Mouse (Mus musculus) E14TG2a.4 (cell line): ENCODE data around the gene Pik3r2.
A peak's percentile ranks its signal among the peaks of the same experiment; 100 is the strongest.

Source experiments
- H3K27me3 ChIP-seq: 2 replicates; pipeline ENCODE4 v1.6.1; 2014; ENCODE audit warnings: low read length, control low read depth; ENCODE audit not compliant: insufficient read depth
- H3K36me3 ChIP-seq: 2 replicates; pipeline ENCODE4 v1.6.1; 2014; ENCODE audit warnings: low read length, control low read depth; ENCODE audit not compliant: insufficient read depth
- H3K4me1 ChIP-seq: replicated peaks from 2 replicates; pipeline ENCODE4 v1.6.1; 2014; ENCODE audit warnings: low read depth, low read length, control low read depth
- H3K4me3 ChIP-seq: replicated peaks from 2 replicates; pipeline ENCODE4 v1.5.1; 2014; ENCODE audit warnings: mild to moderate bottlenecking, low read length
- H3K9me3 ChIP-seq: 2 replicates; pipeline ENCODE4 v1.6.1; 2014; ENCODE audit warnings: low read length, control low read depth
- CTCF ChIP-seq: conservative IDR thresholded peaks from 2 replicates; pipeline ENCODE4 v1.5.1; 2014; ENCODE audit warnings: low read length
- NANOG ChIP-seq: IDR thresholded peaks from 2 replicates; pipeline ENCODE4 v1.6.1; 2014; ENCODE audit warnings: borderline replicate concordance, low read length, mixed read lengths
- POU5F1 ChIP-seq: IDR thresholded peaks from 2 replicates; pipeline ENCODE4 v1.6.1; 2014; ENCODE audit warnings: low read length, borderline replicate concordance

The Pik3r2 gene

DNA sequence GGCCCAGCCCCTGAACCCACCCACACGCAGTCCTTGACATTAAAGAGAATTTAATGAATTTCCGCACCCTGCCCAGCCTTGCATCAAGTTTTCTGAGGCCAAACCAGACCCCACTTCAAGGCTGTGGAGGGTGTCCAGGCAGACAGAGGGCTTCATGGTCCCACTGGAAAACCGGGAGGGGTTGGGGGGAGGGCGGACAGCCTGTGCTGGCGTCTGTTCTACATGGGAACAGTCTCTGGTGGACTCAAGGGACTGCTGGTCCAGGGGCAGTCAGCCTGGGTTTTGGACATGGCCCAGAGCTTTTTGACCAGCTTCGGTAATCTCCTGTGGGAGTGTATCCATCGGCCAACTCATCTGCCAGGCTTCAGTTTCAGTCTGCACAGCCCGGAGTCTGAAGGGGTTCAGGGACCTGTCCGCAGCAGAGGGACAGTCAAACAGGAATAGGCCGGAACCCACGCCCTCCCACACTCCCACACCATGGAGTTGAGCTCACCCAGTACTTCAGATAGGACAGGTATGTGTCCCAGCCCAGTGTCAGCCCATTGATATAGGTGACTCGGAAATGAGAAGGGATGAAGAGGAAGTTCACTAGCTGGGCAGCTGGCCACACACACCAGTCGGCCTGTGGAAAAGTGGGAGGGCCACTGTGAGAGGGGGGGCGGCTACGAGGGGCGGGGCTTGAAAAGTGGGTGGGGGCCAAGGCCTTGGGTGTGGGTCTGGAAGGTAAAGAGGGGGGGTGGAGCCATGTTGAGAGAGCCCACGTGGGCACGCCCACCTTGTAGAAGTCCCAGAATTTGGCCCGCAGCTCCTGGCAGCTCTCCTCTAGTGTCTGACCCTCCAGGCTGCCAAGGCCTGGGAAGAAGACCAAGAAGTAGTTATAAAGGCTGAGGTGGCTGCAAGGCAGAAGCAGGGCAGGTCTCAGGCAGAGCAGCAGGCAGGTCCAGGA, 17.6 kb downstream of the Pik3r2 start:
- peak overlapping the region; percentile 96; the same call in 1 of the 2 replicates for H3K4me3 ChIP-seq
- H3K4me1 ChIP-seq: peaks cover 77% of the 10 kb centered on the region
- H3K36me3 ChIP-seq: peaks cover 54% of the 10 kb centered on the region
- no peaks in the 10 kb centered on the region for H3K9me3 ChIP-seq
- H3K27me3 ChIP-seq: 0 out of 2 replicates have a peak, but pooled peaks cover 4% of the 10 kb centered on the region
- TF ChIP-seq CTCF (no peak), NANOG (no peak)

DNA sequence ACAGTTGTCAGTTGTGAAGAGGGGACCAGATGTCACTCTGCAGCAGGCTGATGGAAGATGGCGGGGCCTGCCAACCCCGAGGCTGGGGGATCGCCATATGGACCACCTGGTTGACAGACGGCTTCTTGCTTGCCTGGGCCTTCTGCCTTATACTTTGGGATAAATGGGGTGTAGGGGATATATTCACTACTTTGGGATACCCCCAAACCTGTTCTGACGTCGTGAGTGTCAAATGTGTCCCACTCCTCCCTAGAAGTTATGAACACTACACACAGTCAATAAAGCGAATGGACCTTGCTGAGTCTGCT, 18.3 kb downstream of the Pik3r2 start:
- Histone ChIP-seq H3K27me3 (0 out of 2 replicates have a peak, but pooled peaks cover 4% of the 10 kb centered on the region), H3K36me3 (peaks cover 49% of the 10 kb centered on the region), H3K4me1 (peaks cover 79% of the 10 kb centered on the region), H3K4me3 (no peak overlapping the region), H3K9me3 (no peaks in the 10 kb centered on the region)
- TF ChIP-seq CTCF: no peak
- no peak for TF ChIP-seq NANOG
- no peak for TF ChIP-seq POU5F1

DNA sequence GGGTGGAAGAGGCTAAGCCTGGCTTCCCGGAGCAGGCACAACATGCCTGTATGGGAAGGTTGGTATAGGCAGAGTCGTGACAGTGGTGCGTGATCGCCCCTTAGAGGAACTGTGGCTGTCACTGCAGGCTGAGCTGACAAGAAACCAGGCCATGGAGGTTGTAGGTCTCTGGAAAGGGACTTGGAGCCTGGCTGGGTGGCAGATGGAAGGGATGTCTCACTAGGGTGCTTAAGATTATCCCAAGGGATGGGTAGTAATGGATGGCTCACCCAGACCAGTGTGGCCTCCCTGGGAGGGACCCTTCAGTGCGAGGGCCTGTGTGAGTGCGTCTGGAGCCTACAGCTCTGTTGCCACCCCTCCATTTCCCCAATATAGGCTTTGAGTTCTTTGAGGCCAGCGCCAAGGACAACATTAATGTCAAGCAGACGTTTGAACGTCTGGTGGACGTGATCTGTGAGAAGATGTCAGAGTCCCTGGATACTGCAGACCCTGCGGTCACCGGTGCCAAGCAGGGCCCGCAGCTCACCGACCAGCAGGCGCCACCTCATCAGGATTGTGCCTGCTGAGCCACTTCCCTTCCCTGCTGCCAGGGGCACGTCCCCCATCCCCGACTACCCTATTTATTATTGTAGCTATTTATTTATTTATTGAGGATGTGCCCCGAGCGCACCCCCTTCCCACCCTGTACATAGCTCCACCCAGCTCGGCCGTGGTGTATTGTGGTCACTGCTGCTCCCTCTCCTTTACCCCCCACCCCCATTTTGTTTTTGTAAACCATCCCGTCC, 18.8 kb downstream of the Pik3r2 start:
- H3K4me3 ChIP-seq: no peak overlapping the region
- H3K9me3 ChIP-seq: no peaks in the 10 kb centered on the region
- peak; percentile 42 for TF ChIP-seq CTCF
- TF ChIP-seq POU5F1: no peak
- H3K36me3 ChIP-seq: peaks cover 43% of the 10 kb centered on the region
- peaks cover 79% of the 10 kb centered on the region for H3K4me1 ChIP-seq
- 0 out of 2 replicates have a peak, but pooled peaks cover 4% of the 10 kb centered on the region for H3K27me3 ChIP-seq

DNA sequence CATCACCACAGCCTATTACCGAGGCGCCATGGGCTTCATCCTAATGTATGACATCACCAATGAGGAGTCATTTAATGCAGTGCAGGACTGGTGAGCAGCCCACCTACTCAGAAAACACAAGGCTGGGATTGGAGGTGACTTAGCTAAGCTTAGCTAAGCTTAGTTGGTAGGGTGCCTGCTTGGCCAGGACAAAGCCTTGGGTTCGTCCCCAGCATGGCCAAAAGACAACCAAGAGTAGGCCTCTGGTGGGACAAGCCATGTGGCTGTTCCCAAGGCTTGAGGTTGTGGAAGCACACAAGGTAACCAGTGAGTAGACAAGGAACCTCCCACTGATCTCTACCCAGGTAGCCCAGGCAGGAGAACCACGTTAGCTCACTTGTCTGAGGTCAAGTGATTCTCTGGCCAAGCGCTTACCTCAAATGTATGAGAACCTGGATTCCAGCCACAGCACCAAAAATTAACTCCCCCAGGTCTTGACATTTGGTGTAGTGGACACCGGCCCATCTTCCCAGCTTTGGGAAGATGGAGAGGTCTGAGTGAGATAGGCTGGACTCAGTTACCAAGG, 20.0 kb downstream of the Pik3r2 start:
- Histone ChIP-seq H3K9me3 (no peaks in the 10 kb centered on the region), H3K4me3 (no peak overlapping the region), H3K27me3 (0 out of 2 replicates have a peak, but pooled peaks cover 4% of the 10 kb centered on the region), H3K4me1 (peaks cover 74% of the 10 kb centered on the region), H3K36me3 (peaks cover 36% of the 10 kb centered on the region)
- TF ChIP-seq NANOG (no peak), POU5F1 (no peak), CTCF (no peak)

DNA sequence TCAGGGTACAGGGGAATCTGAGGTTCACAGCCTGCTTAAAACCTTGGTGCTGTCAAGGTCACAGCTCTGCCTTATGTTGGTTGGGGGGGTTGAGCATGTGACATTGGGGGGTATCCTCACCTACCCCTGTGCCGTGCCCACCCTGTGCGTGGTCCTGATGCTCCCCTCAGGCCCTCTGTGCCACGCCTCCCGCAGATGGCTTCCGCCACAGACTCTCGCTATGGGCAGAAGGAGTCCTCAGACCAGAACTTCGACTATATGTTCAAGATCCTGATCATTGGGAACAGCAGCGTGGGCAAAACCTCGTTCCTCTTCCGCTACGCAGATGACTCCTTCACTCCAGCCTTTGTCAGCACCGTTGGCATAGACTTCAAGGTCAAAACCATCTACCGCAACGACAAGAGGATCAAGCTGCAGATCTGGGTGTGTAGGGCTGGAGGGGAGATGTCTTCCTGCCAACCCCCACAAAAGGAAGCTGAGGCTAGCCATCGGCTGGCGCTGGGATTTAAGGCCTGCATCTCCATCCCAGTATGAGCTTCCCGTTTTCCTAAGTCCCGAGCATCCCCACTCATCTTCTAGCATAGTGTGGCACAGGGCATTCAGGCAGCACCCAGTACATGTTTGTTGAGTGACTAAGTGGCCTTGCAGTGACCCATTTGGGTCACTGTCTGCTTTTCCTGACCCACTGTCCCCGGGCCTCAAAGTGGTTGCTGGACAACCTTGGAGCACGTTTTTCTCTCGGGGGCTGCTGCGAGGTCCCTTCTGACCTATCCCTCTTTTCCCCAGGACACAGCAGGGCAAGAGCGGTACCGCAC, 20.6 kb downstream of the Pik3r2 start:
- H3K4me3 ChIP-seq: peak overlapping the region; percentile 86
- H3K36me3 ChIP-seq: peaks cover 36% of the 10 kb centered on the region
- H3K27me3 ChIP-seq: 0 out of 2 replicates have a peak, but pooled peaks cover 4% of the 10 kb centered on the region
- TF ChIP-seq CTCF (no peak), NANOG (0 out of 2 replicates have a peak, but pooled peaks have one; percentile 6)
- H3K4me1 ChIP-seq: peaks cover 70% of the 10 kb centered on the region
- H3K9me3 ChIP-seq: no peaks in the 10 kb centered on the region

- no peaks in the 10 kb centered on the region for H3K9me3 ChIP-seq
- no peak for TF ChIP-seq CTCF
- no peak for TF ChIP-seq NANOG
- TF ChIP-seq POU5F1: no peak
- peak overlapping the region; percentile 86 for H3K4me3 ChIP-seq
- H3K27me3 ChIP-seq: peaks cover 6% of the 10 kb centered on the region
- H3K36me3 ChIP-seq: peaks cover 36% of the 10 kb centered on the region
- peaks cover 68% of the 10 kb centered on the region for H3K4me1 ChIP-seq
Observed at GRCm38 (mm10) chr8:70754871-70755660, 21.4 kb downstream of the Pik3r2 start.

DNA sequence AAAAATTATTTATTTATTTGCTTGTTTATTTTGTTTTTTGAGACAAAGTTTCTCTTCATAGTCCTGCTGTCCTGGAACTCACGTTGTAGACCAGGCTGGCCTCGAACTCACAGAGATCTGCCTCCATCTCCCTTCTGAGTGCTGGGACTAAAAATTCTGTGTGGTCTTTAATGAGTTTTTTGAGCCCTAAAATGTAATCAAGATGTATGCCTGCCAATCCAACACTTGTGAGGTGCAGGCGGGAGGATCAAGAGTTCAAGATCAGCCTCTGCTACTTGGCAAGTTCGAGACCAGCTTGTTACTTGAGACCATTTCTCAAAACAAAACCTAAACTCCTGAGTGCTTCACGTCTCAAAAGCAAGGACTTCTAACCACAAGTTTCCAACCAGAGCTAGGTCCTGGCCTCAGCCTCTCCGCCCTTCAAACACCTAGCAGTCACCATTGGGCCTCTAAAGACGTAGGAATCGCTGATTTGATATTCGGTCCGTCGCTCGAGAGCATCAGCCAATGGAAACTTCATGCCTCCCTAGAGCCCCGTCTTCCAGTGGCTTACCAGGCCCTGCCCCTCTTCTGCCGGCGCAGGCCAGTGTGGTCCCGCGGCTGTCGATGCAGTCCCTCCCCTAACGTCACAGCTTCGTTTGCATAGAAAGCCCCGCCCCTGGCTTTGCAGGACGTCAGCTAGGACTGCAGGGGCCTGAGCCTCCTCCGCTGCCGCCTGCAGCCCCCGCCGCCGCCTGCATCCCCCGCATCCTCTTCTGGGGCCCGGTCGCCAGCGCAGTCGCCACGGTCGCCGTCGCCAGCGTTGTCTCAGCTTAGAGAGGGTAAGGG, 22.3 kb downstream of the Pik3r2 start, which contains the start of gene Rab3a:
TSS of gene Rab3a (plus strand) at position 637 of the 828 bp plus-strand sequence.
- peaks cover 14% of the 10 kb centered on the region for H3K27me3 ChIP-seq
- no peak for TF ChIP-seq NANOG
- H3K9me3 ChIP-seq: no peaks in the 10 kb centered on the region

More for the DNA sequence above, 22.3 kb downstream of the Pik3r2 start, which contains the start of gene Rab3a:
- Histone ChIP-seq H3K4me1 (peaks cover 62% of the 10 kb centered on the region), H3K36me3 (peaks cover 32% of the 10 kb centered on the region), H3K4me3 (peak within 1 kb of the TSS; percentile 86)
